Mouse (Mus musculus) testis, adult 2 months (tissue): ENCODE results near the gene Grk3.

Experiments
- CTCF ChIP-seq: fragments of 200-500 bp; IDR thresholded peaks from 2 replicates; pipeline ENCODE4 v1.5.1; 2012; ENCODE audit warnings: low read depth, mild to moderate bottlenecking, inconsistent platforms, low read length, moderate library complexity; ENCODE audit not compliant: control insufficient read depth, insufficient read depth, insufficient replicate concordance
- POLR2A ChIP-seq: fragments of 200-500 bp; IDR thresholded peaks from 2 replicates; pipeline ENCODE4 v1.6.1; 2012; ENCODE audit warnings: low read depth, mild to moderate bottlenecking, inconsistent platforms, low read length, moderate library complexity; ENCODE audit not compliant: control insufficient read depth

DNA sequence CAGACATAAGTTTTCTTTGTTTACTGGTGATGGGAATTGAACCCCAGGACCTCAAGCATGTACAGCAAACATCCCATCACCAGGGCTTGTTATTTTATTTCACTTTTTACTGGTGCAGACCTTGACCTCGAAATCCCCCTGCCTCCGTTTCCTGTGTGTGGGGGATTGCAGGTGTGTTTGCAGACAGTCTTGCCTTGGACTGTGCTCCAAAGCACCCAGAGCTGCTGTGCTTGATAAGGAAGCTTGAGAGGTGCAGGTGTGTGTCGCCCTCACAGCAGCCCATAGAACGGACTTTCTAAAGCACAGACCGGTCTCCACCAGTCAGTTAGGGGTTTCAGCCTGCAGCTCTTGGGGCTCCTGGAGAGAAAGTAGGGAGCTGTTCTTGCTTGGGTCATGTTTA is 11.1 kb upstream of the Grk3 start:
- TF ChIP-seq CTCF = no peak
- TF ChIP-seq POLR2A = no peak
